Mouse (Mus musculus): ENCODE results near the gene B3gnt9. TPM values are rescaled to one million over a fixed set of nuclear protein-coding genes. Genes with fewer than 3 reads are reported as not detected.
A peak's percentile ranks its signal among the peaks of the same experiment; 100 is the strongest.
"Not testable (repeated sequence)": the region's sequence is repeated elsewhere in the genome, so short reads cannot be mapped to it uniquely, and the experiment has no call there.

B3gnt9 gene
- total RNA-seq, 4 experiments from 2014 or later: 4.2 to 5.4 (median 4.8) TPM

GRCm38 (mm10) chr8:105259721-105260320 is 4.9 kb upstream of the B3gnt9 start:
- no peak for DNase-seq (ENCODE audit: low spot score in 2 of 2)

- no peak for DNase-seq (ENCODE audit: low spot score in 2 of 2)
Observed at GRCm38 (mm10) chr8:105258911-105259720, 4.2 kb upstream of the B3gnt9 start.

- DNase-seq (ENCODE audit: low spot score in 2 of 2): no peak
Observed at GRCm38 (mm10) chr8:105257318-105258114, 2.6 kb upstream of the B3gnt9 start.

DNA sequence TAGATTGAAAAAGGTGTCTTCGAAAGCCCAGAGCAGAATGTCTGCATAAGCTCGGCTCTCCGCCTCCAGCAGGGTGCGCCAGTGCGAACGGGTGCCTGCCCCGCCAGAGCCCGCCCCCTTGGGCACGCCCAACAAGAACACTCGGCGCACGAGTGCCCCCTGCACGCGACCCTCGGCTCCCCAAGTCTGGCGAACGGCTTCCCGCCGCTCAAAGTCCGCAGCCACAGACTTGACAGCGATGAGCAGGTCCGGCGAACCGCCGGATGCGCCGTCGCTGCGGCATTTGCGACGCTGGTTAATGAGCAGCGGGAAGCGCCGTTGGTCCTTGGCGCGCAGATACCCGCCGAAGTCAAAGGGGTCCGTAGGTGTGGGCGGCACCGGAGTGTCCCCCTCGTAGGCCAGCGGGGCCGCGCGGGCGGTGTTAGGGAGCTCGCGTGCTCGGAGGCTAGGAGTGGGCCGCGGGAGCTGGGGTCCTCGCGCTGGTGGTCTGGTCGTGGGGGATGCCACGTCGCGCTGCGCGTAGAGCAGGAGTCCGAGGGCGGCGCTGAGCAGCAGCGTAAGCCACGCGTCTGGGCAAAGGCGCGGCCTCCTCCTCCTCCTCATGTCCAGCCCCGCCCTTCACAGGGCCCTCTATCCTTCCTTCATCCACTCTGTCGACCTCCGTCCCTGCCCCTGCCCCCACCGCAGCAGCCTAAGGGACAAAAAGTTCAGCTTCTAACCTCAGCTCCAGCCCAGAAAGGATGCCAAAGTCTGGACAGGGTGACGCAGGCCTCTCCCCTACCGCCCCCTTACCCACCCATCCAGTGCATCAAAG is 594 bp downstream of the B3gnt9 start:
- DNase-seq (ENCODE audit: low spot score in 2 of 2): peak; percentile 74 to 82

DNA sequence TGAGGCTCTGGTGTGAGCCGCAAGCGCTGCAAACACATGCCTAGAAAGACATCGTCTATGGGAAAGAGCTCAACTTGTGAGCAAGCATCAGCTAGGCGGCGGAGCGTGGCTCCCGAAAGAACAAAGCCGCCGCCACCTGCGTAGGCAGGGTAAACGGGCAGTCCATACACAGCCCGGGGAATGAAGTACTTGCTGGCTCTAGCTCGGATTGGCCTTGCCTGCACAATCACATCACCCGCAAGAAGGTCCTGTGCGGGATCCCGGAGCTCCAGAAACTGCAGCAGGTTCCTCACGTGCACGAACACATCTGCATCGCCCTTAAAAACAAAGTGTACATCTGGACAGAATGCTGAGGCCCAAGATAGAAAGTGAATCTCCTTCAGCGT is 1.2 kb downstream of the B3gnt9 start:
- no peak for DNase-seq (ENCODE audit: low spot score in 2 of 2)

GRCm38 (mm10) chr8:105252680-105253537 is 2.0 kb downstream of the B3gnt9 start:
- DNase-seq (ENCODE audit: low spot score in 2 of 2): no peak

DNA sequence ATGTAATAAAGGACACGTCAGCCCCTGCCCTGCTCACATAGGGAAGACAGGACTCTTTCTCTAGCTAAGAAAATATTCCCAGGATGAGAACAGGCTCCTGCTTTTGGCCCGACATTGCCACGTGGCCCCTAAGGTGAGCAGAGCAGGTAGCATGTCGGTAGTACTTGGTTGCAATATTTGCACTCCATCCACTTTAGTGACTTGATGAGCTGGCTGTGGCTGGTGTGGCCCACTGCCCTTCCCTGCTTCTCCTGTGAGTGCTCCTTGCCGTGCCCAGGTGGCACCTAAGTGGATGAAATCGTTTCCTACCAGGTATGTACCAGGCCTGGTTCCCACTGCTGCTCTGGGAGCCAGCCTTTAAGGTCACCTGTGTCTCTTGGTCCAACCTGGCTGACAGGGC is 3.0 kb downstream of the B3gnt9 start:
- DNase-seq (ENCODE audit: low spot score in 2 of 2): no peak

- DNase-seq (ENCODE audit: low spot score in 2 of 2): no peak
Observed at GRCm38 (mm10) chr8:105241016-105241415, 13.9 kb downstream of the B3gnt9 start.

- no peak for DNase-seq (ENCODE audit: low spot score in 2 of 2)
Observed at GRCm38 (mm10) chr8:105237442-105238142, 17.4 kb downstream of the B3gnt9 start.

DNA sequence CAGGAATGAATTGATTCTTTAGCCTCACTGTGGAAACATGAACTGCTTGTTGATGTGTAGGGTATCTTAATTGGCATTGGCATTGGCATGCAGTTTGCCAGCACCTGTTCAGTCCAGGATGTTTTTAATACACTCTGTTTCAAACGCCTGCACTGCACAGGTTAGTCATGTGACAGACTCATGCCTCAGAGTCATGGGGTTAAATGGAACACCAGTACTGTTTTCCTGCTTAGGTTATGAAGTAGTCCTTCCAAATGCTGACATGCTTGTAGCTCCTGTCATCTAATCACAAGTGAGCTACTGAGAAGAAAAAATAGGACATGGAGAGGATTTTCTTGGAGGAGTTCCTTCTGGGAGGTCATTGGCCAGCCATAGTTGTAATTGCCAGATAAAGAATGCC is 19.7 kb downstream of the B3gnt9 start:
- no peak for DNase-seq (ENCODE audit: low spot score in 2 of 2)

- DNase-seq (ENCODE audit: low spot score in 2 of 2): no peak
Observed at GRCm38 (mm10) chr8:105233126-105233935, 21.6 kb downstream of the B3gnt9 start.

DNA sequence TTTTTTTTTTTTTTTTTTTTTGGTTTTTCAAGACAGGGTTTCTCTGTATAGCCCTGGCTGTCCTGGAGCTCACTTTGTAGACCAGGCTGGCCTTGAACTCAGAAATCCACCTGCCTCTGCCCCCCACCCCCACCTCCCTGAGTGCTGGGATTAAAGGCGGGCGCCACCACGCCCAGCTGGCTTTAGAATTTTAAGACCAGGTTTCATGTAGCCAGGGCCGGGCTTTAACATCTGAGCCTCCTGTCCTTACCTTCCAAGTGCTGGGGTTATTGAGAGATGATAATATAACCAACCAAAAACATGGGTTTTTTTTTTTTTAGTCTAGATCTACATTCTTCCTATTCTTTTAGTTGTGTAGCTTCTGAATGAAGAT is 22.6 kb downstream of the B3gnt9 start:
- not testable (repeated sequence) for DNase-seq (ENCODE audit: low spot score in 2 of 2)

- DNase-seq (ENCODE audit: low spot score in 2 of 2): no peak
Observed at GRCm38 (mm10) chr8:105231503-105232320, 23.2 kb downstream of the B3gnt9 start.

GRCm38 (mm10) chr8:105225917-105226316 is 29.0 kb downstream of the B3gnt9 start:
- DNase-seq (ENCODE audit: low spot score in 2 of 2): no peak

DNA sequence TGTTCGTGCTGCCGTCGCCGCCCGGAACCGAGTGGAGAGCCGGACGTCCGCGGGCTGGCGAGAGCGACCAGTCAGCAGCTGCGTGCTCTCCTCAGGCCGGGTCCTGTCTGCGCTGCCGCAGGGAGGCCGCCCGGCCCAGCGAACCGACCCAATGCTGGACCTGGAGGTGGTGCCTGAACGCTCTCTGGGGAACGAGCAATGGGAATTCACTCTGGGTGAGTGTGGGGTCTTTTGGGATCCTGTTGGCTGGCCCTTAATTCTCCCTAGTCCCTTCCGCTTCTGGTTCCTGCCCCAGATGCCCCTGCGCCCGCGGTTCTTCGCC is 29.7 kb downstream of the B3gnt9 start:
- no peak for DNase-seq (ENCODE audit: low spot score in 2 of 2)

DNA sequence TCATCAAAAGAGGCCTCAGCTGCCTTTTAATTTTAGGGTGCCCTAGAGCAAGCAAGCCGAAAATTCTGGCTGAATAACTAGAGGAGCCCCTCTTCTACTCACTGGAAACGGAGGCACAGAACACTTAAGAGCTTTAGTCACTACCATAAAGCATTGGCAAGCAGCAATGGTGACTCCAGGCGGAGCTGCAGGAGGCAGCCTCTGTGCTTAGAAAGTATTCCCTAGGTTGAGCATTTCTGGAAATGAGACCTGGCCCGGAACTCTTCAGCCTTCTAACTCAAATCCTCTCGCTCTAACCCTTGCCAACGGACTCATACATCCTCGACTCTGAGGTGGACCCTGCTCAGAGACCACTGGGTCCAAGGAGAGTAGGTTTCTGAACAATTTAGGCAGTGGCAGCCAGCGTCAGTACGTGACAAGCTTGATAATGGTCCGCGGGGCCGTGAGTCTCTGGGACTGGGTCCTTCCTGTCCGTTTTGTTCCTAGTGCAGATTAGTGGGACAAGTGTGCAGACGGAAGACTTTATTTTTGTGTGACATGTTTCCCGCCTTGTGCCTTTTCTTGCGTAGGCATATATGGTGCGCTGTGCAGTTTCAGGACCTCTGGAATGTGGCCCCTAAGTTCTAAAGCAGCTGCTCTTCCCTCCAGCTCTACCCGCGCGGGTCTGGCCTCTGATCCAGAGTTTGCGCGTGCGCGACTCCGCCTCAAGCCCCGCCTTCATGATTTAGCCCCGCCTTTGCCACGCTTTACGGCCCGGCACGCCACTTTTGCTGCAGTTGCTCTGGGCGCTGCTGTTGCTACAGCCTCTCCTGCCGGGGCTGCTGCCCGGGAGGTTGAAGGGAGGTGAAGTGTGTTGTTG is 30.3 kb downstream of the B3gnt9 start, which contains the start of gene D230025D16Rik:
Gene D230025D16Rik, plus strand, starts transcription at position 733 of the 859 bp plus-strand sequence.
- peak; percentile 85 to 94 for DNase-seq (ENCODE audit: low spot score in 2 of 2)

DNA sequence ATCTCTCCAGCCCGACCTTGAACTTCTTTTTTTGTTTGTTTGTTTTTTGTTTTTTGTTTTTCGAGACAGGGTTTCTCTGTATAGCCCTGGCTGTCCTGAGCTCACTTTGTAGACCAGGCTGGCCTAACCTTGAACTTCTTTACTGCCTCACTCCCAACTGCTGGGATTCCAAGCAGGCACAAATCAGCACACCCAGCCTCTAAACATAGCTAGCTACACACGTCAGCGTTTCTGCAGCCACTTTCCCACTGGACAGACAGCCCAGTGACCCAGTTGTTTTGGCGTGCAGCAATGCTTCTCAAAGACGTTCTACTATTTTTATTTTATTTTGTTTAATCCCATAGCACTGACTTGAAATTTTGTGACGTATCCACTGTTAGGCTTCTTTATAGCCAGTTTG is 31.1 kb downstream of the B3gnt9 start:
- no peak for DNase-seq (ENCODE audit: low spot score in 2 of 2)
